Comparison of ENCODE assay signal across 22 mouse cellular contexts in genomic region chr1:58071006-58071405, GRCm38 (mm10). TPM values are rescaled to one million over a fixed set of nuclear protein-coding genes. Genes with fewer than 3 reads are reported as not detected.
DNase-seq lines count a peak whose midpoint lies in the region; ATAC-seq lines count a peak whose summit lies in the region.
"Had no signal": no experiment of that assay in that cellular context is flagged by ENCODE, and none has a peak within 500 bp of the region (broad histone marks: within the 10 kb centered on the region; RNA-seq: fewer than 3 reads in every experiment).

No protein-coding gene starts in this region.

- no peaks in the 10 kb centered on the region for H3K9me3 ChIP-seq in hindbrain, embryonic 16.5 days (ENCODE audit: control insufficient read depth, low read length)
- H3K9me3 ChIP-seq: embryonic facial prominence, embryonic 15.5 days; forebrain, embryonic 10.5 days; heart, embryonic 13.5 days; hindbrain, embryonic 12.5 days had no signal

- H3K27me3 ChIP-seq in hindbrain, embryonic 16.5 days (replicated peaks; ENCODE audit: control insufficient read depth, insufficient read depth, low read length): no peaks in the 10 kb centered on the region
- H3K27me3 ChIP-seq: embryonic facial prominence, embryonic 15.5 days; heart, embryonic 13.5 days; hindbrain, embryonic 12.5 days had no signal

- WGBS in hindbrain, embryonic 16.5 days: 84% methylated on average over 9 of the region's 9 CpGs

- H3K36me3 ChIP-seq in hindbrain, embryonic 16.5 days (ENCODE audit: control insufficient read depth, insufficient read depth, low read length): no peaks in the 10 kb centered on the region
- H3K36me3 ChIP-seq: embryonic facial prominence, embryonic 15.5 days; forebrain, embryonic 10.5 days; heart, embryonic 13.5 days; hindbrain, embryonic 12.5 days had no signal

- no peak overlapping the region for H3K4me2 ChIP-seq in hindbrain, embryonic 16.5 days (ENCODE audit: low read length)
- H3K4me2 ChIP-seq: embryonic facial prominence, embryonic 15.5 days; heart, embryonic 13.5 days; hindbrain, embryonic 12.5 days had no signal

- H3K9ac ChIP-seq in hindbrain, embryonic 16.5 days (ENCODE audit: low read depth, low read length): no peak overlapping the region
- H3K9ac ChIP-seq: embryonic facial prominence, embryonic 15.5 days; heart, embryonic 13.5 days; hindbrain, embryonic 12.5 days had no signal

- ATAC-seq in hindbrain, embryonic 16.5 days: no peak
- ATAC-seq: forebrain, embryonic 14.5 days had no signal

- intact Hi-C loops in heart, postnatal 14 days (cut with DNase I): no loop called here

- H3K4me3 ChIP-seq in hindbrain, embryonic 16.5 days (ENCODE audit: low read length): no peak overlapping the region
- H3K4me3 ChIP-seq: embryonic facial prominence, embryonic 15.5 days; erythroblast, embryonic 14.5 days; forebrain, embryonic 10.5 days; gastrocnemius, adult 2 months; heart, embryonic 13.5 days; hindbrain, embryonic 12.5 days had no signal

- H3K4me1 ChIP-seq in hindbrain, embryonic 16.5 days (ENCODE audit: control insufficient read depth, insufficient read depth, low read depth, low read length): no peaks in the 10 kb centered on the region
- H3K4me1 ChIP-seq: embryonic facial prominence, embryonic 15.5 days had no signal

- DNase-seq in heart, adult 11 months: peak; percentile 89
- no peak for DNase-seq in heart, postnatal 14 days
- DNase-seq in ovary, adult 18-20 months (ENCODE audit: low spot score): peak; percentile 56
- no peak for DNase-seq in ovary, postnatal 10 days (ENCODE audit: low spot score)
- peak; percentile 35 for DNase-seq in adrenal gland, postnatal 14 days
- DNase-seq: cerebellum, adult 8-10 months; cerebellum, postnatal 14 days; embryo, embryonic 11 days; gastrocnemius, adult 2 months; gastrocnemius, postnatal 25 days; heart, postnatal 4 days had no signal

- no peak overlapping the region for H3K27ac ChIP-seq in hindbrain, embryonic 16.5 days (ENCODE audit: low read depth, low read length)
- H3K27ac ChIP-seq: embryonic facial prominence, embryonic 15.5 days; forebrain, embryonic 10.5 days; gastrocnemius, adult 2 months; heart, embryonic 13.5 days; hindbrain, embryonic 12.5 days; hindbrain, postnatal 0 days had no signal

RNA-seq across cellular contexts. Expression of gene Aox1, which starts 41.3 kb away (rescaled TPM):
- 1 to 10 TPM; 3.9 to 6.5 TPM for total RNA-seq in heart, postnatal 14 days (2021)
- 22.2 and 25.5 TPM in 2 replicates for total RNA-seq in adrenal gland, postnatal 14 days (2021)
- polyA plus RNA-seq in hindbrain, embryonic 16.5 days (2015; fragmentation: Nextera tagmentation; extraction: Ambion mirVana): 0.36 and 0.50 TPM in 2 replicates
- total RNA-seq: common myeloid progenitor, adult 5-6 weeks; granulocyte monocyte progenitor cell, adult 5-6 weeks had no signal
- polyA plus RNA-seq: embryonic facial prominence, embryonic 11.5 days; erythroblast, embryonic 14.5 days had no signal

RNA-seq across cellular contexts. Expression of gene Aox3, which starts 41.9 kb away (rescaled TPM):
- total RNA-seq in heart, postnatal 14 days (2021): 1 to 10 TPM in 1 of 2 experiments, under 1 TPM in 1; 0.29 to 1.5 TPM
- 2.7 and 8.4 TPM in 2 replicates for total RNA-seq in adrenal gland, postnatal 14 days (2021)
- polyA plus RNA-seq in hindbrain, embryonic 16.5 days (2015; fragmentation: Nextera tagmentation; extraction: Ambion mirVana): 0.37 and 0.38 TPM in 2 replicates
- total RNA-seq: common myeloid progenitor, adult 5-6 weeks had no signal
- polyA plus RNA-seq: erythroblast, embryonic 14.5 days; forebrain, embryonic 10.5 days; hindbrain, embryonic 12.5 days had no signal

RNA-seq across cellular contexts. Expression of gene Kctd18, which starts 52.2 kb away (rescaled TPM):
- total RNA-seq in heart, postnatal 14 days (2021): 1 to 10 TPM; 6.4 to 7.2 TPM
- total RNA-seq in adrenal gland, postnatal 14 days (2021): 10.7 and 15.4 TPM in 2 replicates
- polyA plus RNA-seq in hindbrain, embryonic 16.5 days (2015; fragmentation: Nextera tagmentation; extraction: Ambion mirVana): 27.8 and 27.9 TPM in 2 replicates

Comparison
In these comparisons a context has a peak if more than half of its experiments do, and no peak if none do; other contexts are left out.
1. DNase-seq: peak in heart, adult 11 months (single experiment), ovary, adult 18-20 months (single experiment) and adrenal gland, postnatal 14 days (single experiment); none in heart, postnatal 14 days (0 of 2) and ovary, postnatal 10 days (single experiment).